Mouse (Mus musculus) right cerebral cortex, adult 18-20 months (tissue): ENCODE data around the gene Usp12.
"Not testable (repeated sequence)": the region's sequence is repeated elsewhere in the genome, so short reads cannot be mapped to it uniquely, and the experiment has no call there.

Source experiments
- DNase-seq: peaks from one replicate; pipeline ENCODE4 v3.0.0; 2022; ENCODE audit warnings: mixed read lengths

Usp12 gene

DNA sequence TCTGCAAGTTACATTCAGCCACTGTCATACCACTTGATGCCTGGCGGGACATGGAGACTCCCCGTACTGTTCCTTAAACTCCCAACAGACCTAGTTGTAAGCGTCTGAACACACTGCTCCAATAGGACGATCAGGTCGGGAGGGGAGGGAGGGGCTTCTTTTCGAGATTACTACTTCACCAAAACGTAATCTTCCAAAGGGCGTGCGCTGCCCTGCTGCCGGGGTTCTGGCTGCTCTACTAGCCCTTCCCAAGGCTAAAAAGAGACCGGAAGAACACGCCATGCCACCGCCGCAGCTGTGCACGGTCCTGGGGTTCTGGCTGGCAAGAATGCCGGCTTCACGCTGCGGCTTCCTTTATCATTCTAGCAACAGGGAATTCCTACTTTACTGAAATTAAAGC, 58.5 kb downstream of the Usp12 start:
- DNase-seq, result no peak

GRCm38 (mm10) chr5:146735054-146735453, 59.8 kb downstream of the Usp12 start:
- DNase-seq, result not testable (repeated sequence)

DNA sequence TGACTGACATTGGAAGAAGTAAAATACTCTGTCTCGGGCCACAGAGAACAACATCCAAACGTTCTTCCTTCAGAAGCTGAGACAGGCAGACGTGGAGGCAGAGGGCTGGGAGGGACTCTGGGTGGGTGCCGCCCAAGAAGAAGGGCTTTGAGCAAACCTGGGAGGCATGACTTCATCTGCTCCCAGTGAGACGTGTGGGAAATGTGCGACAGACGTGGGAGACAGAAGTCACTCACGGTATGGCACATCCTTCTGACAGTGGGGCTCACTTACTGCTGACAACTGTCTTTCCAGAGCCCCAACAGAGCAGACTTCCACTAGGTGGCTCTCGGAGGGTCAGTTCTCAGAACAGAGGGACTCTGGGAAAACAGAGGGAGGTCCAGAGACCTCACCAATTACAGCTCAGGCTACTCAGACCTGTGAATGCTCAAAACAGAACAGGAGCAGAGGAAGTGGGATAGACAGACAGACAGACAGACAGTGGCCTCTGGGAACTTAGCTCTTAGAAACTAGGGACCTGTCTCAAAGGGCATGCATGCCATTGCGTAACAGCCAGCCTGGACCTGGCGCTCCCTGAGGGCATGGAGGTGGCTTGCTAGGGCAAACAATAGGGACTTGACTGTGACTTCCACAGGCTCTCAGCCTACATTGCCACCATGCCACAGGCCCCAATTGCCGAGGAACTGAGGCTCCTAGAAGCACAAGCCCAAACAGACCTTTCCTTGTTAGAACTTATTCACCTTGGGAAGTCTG, 60.7 kb downstream of the Usp12 start:
- DNase-seq, result peak; percentile 34

DNA sequence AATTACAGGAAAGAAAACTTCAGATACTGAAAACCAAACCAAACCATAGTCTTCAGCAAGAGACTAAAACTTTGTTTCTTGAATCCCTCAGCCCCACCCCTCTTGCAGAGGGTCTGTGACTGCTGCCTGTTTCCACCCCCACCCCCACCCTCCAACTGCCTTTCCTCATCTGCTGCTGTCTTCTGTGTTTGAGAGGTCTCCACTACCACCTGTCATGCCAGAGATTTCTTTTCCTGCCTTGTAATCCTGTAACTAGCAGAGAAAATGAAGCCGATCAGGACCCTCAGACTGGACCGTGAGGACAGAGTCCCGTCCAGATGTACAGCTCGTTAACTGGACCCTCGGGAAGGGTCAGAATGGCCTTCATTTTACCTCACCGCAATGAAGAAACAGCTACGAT, 61.4 kb downstream of the Usp12 start:
- no peak for DNase-seq

GRCm38 (mm10) chr5:146727006-146727405, 67.8 kb downstream of the Usp12 start:
- no peak for DNase-seq

DNA sequence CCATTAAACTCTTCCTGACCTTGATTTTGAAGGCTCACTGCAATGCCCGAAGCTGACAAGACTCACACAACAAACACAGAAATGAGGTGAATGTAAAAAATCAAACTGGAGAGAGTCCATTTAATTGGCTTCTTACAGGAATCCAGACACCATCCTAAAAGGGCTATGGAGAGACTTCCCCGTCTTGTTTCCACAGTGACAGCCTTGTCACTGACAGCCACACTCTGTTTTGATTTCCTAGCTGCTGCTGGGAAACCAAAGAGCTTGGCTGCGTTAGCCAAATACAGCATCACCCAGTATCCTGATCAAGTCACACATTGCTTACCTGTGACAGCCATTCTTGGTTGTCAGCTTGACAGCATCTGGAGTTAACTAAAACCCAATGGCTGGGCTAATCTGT, 69.8 kb downstream of the Usp12 start:
- no peak for DNase-seq

- DNase-seq, result no peak
These were observed 71.4 kb downstream of the Usp12 start for GRCm38 (mm10) chr5:146723452-146723851.

GRCm38 (mm10) chr5:146722226-146722625, 72.6 kb downstream of the Usp12 start:
- peak; percentile 44 for DNase-seq

DNA sequence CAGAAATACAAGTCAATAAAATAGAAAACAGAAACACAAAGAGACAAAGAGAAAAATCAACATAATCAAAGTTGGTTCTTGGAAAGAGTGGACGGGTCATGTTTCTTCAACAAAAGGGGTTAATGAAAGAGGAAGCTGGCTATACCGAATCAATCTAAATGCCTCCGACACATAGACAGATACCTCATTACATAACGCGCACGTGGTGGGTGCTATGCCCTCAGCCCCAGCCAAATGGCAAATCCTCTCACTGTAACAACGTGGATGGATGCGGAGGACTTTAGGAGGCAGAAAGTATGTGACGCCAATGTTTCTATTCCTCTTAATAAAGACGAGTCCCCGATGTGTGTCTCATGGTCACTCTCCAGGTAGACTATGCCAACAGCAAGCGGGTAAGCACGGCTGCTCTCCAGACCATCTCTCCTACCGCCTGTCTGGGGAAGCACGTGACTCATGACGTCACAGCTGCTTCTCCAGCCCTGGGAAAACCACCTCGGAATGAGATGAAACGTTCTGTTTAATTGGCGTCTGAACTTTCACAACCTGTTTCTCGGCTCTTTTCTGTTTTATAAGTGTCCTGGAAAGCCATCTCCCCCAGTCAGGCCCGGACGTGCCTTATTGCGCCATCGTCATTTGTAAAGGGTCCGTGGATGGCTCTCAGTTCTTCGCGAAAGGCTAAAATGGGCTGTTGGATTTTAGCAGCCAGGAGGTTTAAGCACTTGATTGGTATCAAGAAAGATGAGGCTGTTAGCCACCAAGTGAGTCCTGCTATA, 75.0 kb downstream of the Usp12 start:
- DNase-seq, result no peak

DNA sequence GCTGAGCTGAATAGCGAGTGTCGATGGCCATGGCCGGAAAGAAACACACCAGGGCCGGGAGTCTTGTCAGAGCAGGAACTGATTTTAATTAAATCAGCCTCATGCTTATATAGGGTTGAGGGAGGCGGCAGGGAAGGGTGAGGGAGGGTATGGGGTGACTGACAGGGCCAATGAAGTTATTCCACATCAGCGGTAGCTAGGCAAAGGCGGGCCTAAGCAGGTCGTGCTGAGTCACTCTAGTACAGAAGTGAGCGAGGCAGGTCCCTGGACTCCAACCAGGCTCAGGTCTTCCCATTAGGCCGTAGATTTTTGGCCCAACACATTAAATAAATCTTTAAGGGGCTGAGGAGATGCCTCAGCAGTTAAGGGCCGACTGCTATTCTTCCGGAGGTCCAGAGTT, 81.0 kb downstream of the Usp12 start:
- DNase-seq, result no peak

- DNase-seq, result no peak
These were observed 81.7 kb downstream of the Usp12 start for GRCm38 (mm10) chr5:146713088-146713487.

- DNase-seq, result no peak
These were observed 82.4 kb downstream of the Usp12 start for GRCm38 (mm10) chr5:146712282-146712918.

- DNase-seq, result no peak
These were observed 85.4 kb downstream of the Usp12 start for GRCm38 (mm10) chr5:146709361-146709760.

DNA sequence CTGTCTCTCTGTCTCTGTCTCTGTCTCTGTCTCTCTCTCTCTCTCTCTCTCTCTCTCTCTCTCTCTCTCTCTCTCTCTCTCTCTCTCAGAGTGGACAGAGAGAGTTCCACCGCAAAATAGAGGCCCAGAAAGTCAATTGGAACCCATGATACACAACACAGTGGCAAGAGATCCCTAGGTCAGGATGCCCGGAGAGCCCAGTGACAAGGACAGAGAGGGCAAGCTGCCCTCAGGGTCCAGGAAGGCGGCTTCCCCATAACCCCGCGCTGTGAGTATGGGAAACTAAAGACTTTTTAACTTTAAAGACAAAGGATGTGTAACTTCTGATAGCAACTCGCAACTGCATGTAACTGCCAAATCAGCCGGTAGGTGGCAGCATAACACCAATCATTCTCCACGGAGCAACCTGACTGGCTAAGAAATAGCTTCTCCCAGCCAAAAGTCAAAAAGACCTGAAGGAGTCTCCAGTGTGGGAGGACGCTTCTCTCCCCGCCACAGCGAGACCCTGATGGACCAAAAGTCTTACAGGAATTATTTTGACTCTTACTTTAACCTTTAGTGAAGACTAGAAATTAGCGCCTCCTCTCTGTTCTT, 88.9 kb downstream of the Usp12 start:
- DNase-seq, result peak; percentile 81

- DNase-seq, result no peak
These were observed 89.4 kb downstream of the Usp12 start for GRCm38 (mm10) chr5:146705411-146705810.

DNA sequence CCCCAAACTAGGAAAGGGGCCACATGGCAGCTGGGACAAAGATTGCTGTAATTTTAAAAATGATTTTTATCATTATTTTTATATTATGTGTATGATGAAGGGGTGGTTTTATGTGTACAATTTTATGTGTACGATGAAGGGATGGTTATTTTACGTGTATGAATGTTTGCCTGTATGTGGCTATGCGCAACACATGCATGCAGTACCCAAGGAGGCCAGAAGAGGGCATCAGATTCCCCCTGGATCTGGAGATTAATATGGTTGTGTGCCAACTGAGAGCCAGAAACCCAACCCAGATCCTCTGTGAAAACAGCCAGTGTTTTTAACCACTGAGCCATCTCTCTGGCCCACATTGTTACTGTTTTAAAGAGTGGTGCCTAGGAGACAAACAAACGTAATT, 90.6 kb downstream of the Usp12 start:
- DNase-seq, result no peak

DNA sequence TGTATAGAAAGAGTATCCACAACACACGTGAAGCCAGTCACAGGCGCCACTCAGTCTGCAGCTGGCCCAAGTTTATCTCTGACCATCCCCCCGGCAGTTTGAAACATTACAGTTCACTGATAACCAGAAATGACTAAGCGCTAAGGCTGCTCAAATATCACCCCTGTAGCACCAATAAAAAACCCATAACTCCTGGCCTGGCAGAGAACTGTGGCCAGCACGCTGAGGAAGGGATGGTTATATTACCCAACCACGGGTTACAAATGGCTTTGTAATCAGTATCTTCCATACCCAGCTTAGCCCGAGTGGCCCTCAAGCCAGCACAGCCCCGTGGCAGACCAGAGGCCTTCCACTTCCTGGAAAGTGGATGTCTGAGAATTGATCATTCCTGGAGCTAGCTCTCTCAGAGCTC, 91.1 kb downstream of the Usp12 start:
- DNase-seq, result no peak

DNA sequence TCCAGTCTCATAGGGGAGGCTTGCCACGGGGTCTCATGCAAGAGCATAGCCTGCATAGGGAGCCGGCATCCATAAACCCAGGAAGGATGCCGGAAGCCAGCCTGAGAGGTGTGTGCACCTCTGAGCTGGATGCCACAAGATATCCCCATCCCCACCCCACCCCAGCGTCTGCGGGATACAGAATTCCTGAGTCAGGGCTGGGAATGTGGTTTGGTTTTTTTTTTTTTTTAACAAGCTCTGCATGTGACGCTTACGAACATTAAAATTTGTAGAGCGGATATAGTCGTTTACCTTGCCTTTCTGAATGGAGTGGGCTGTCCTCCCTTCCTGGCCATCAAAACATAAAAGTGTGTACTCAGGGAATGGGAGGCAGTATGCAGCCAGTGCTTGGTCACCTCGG, 94.7 kb downstream of the Usp12 start:
- no peak for DNase-seq

DNA sequence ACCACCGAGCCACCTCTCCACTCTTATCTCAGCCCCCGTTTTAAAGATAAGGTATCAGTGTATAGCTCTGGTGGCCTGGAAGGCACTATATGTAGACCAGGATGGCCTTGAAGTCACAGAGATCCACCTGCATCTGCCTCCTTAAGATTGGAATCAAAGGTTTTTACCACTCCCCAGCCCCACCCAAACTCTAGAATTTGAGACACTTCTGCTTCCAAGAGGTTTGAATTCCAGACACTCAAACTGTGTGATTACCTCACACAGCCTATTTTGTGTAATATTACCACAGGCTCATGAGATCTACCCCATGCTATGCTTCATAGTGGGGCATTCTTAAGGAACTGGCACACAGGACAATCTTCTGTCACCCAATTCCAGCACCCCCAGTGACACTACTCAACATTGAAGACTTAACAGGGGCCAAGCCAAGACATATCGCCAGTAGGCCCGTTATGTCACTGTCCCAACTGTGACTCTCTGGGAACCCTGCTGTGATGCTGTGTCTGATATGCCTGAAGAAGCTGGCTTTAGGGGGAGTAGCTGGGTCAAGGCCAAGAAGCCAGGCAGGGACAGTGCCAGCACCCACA, 95.3 kb downstream of the Usp12 start:
- no peak for DNase-seq

GRCm38 (mm10) chr5:146695543-146695942, 99.3 kb downstream of the Usp12 start:
- no peak for DNase-seq

DNA sequence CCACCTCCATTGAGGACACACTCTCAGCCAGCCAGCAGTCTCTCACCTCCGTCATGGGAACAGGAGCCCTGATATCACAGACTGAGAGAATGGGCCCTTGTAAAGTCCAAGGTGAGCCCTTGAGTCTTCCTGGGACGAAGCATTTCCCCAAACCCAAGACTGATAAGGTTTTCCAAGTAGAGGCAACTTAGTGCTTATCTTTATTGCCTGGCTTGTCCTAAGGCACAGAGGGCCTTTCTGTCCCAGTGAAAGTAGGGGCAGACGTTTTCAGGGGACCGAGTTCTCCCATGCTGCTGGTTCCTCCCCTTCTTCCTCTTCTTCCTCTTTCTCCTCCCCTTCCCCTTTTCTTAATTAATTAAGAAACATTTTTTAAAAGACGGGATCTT, 101.8 kb downstream of the Usp12 start:
- DNase-seq, result no peak

GRCm38 (mm10) chr5:146692361-146692975, 102.3 kb downstream of the Usp12 start:
- DNase-seq, result peak; percentile 13

DNA sequence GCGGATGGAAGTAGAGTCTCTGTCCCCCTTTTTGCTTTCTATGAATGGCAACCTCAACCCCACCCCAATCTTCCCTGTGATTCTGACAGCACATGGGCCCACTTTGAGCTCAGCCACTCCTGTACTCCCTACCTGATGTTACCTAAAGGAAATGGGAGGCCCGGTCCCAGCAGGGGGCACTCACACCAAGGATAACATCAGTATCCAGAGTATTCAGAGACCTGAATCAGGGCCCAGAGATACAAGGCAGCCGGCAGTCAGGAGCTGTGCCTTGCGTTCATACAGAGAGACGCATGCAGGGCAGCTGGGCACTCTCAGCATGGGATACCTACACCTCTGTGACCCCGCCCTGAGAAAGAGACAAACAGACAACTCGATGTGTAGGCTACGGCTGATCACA, 103.1 kb downstream of the Usp12 start:
- DNase-seq, result no peak
